Mouse (Mus musculus) neural tube, embryonic 11.5 days (tissue): Measurements from ENCODE around the gene 9230102O04Rik. TPM values are rescaled to one million over a fixed set of nuclear protein-coding genes. Genes with fewer than 3 reads are reported as not detected.

ENCODE experiments used
- ATAC-seq: fragments of 200-750 bp; cut with Nextera tagmentation; 2 replicates; pipeline ENCODE4 v1.8.0; 2017; ENCODE audit warnings: moderate number of reproducible peaks, mild to moderate bottlenecking, moderate TSS enrichment, moderate library complexity; ENCODE audit not compliant: insufficient read depth, low FRiP score, low TSS enrichment
- DNase-seq: peaks from one replicate; pipeline ENCODE4 v3.0.0-alpha.2; 2015; ENCODE audit warnings: low spot score
- H3K27ac ChIP-seq: fragments of 300-500 bp; sonication (generic); 2 replicates; pipeline ENCODE4 v1.5.1; 2014; ENCODE audit warnings: low read depth, mild to moderate bottlenecking, low read length
- H3K27me3 ChIP-seq: fragments of 300-500 bp; sonication (generic); 2 replicates; pipeline ENCODE4 v1.6.1; 2014; ENCODE audit warnings: mild to moderate bottlenecking, low read length, mixed read lengths; ENCODE audit not compliant: control insufficient read depth, insufficient read depth
- H3K36me3 ChIP-seq: fragments of 300-500 bp; sonication (generic); 2 replicates; pipeline ENCODE4 v1.6.1; 2014; ENCODE audit warnings: mild to moderate bottlenecking, low read length, moderate library complexity, mixed read lengths; ENCODE audit not compliant: control insufficient read depth, insufficient read depth
- H3K4me1 ChIP-seq: fragments of 300-500 bp; sonication (generic); 2 replicates; pipeline ENCODE4 v1.6.1; 2014; ENCODE audit warnings: low read length, mixed read lengths; ENCODE audit not compliant: control insufficient read depth, insufficient read depth
- H3K4me2 ChIP-seq: fragments of 300-500 bp; sonication (generic); 2 replicates; pipeline ENCODE4 v1.6.1; 2014; ENCODE audit warnings: low read depth, mild to moderate bottlenecking, moderate library complexity
- H3K4me3 ChIP-seq: fragments of 300-500 bp; sonication (generic); 2 replicates; pipeline ENCODE4 v1.5.1; 2014; ENCODE audit warnings: low read depth, low read length
- H3K9ac ChIP-seq: fragments of 300-500 bp; sonication (generic); 2 replicates; pipeline ENCODE4 v1.6.1; 2014; ENCODE audit warnings: mild to moderate bottlenecking, low read length
- H3K9me3 ChIP-seq: fragments of 300-500 bp; sonication (generic); 2 replicates; pipeline ENCODE4 v1.6.1; 2016; ENCODE audit warnings: low read length; ENCODE audit not compliant: control insufficient read depth
- WGBS: fragments of 180-500 bp; shearing (Covaris S2); extraction: QIAGEN DNeasy Blood & Tissue Kit; methylation state at CpG from one replicate; pipeline ENCODE4 v1.1.7; 2014; 5-methylcytosine and 5-hydroxymethylcytosine counted together
- polyA plus RNA-seq: library from polyadenylated mRNA; unstranded; fragments of >200 nt; fragmentation: Nextera tagmentation; extraction: Ambion mirVana; gene quantifications from 2 replicates; pipeline ENCODE4 v1.2.1, GENCODE M21; 2014

The 9230102O04Rik gene
- polyA plus RNA-seq: not detected in 2 replicates

DNA sequence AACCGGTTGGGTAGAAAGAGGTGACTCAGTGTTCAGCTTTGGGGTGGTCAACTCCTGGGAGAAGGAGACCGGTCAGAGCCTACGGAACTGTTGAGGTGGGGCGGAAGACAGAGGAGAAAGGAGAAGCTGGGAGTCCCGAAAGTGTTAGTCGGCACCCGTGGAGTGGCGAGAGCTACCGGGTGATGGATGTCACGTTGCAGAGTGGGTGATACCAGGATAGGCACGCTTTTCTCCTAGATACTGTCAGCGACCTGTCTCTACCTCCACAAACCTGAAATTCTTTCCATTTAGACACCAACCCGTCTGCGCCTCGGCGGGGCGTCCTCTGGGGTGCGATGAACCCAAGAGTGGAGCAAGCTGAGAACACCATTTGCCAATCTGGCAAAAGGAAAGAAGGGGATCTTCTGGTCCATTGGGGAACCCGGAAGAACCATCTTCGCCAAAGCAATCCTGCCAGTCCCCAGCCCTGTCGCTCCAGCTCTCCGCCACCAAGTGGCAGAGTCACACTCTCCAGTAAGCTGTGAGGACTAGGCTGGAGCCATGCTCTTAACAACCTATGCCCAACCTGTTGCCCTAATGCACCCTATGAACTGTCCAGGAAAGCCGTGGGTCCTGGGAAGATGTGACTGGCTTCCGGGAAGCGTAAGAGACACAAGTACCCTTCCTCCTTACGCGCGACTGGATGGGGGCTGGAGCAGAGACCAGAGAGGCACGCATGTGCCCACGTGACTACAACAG lies at the start of gene 9230102O04Rik:
Gene 9230102O04Rik, minus strand, starts transcription at position 628 of the 738 bp plus-strand sequence.
- Histone ChIP-seq H3K27ac (no peak within 1 kb of the TSS), H3K4me1 (no peaks in the 10 kb centered on the region), H3K4me2 (no peak within 1 kb of the TSS), H3K4me3 (no peak within 1 kb of the TSS), H3K9ac (no peak within 1 kb of the TSS), H3K27me3 (peaks cover 92% of the 10 kb centered on the region), H3K9me3 (no peaks in the 10 kb centered on the region), H3K36me3 (no peaks in the 10 kb centered on the region)
- peak; percentile 62 for DNase-seq
- under 1% methylated on average over 30 of the region's 30 CpGs for WGBS
- ATAC-seq: no peak

DNA sequence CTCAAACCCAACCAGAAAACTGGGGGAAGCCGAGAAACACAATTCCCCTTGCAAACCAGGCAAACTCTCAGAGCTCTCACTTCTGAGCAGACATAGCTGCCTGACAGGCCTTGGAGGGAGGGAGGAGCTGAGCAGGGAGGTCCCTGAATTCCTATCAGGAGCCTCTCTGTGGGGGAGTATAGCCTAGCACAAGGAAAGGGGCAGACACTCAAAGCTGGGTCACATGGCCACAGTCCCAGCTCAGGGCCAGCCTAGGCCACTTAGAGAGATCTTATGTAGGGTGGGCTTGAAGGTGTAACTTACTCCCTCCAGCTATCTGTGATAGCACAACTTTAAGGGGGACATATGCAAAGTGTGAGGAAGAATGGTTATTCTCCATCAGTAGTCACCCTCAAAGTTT lies 46.6 kb upstream of the 9230102O04Rik start:
- Histone ChIP-seq H3K9me3 (no peaks in the 10 kb centered on the region), H3K9ac (no peak overlapping the region), H3K4me3 (no peak overlapping the region), H3K4me2 (no peak overlapping the region), H3K27ac (no peak overlapping the region), H3K27me3 (no peaks in the 10 kb centered on the region), H3K4me1 (no peaks in the 10 kb centered on the region), H3K36me3 (no peaks in the 10 kb centered on the region)
- WGBS: 0% methylated on average over 1 of the region's 1 CpGs
- DNase-seq (no peak), ATAC-seq (no peak; the same call in 1 of the 2 replicates)

DNA sequence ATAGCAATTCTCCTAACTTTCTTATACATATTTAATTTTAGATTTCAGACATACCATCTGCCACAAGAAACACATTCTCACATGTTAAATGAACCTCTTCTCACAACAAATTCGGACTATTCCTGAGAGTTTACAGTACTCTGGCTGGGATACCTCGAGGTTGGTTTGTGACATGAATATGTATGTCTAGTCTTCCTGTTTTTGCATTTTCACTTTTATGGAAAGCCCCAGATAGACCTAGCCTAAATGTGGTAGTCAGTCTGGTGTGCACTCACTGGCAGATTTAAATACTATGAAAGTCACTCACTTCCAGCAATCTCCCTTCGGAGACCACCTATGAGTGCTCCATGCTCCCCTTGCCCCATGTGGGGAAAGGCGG lies 37.6 kb upstream of the 9230102O04Rik start:
- 0 out of 2 replicates have a peak, but pooled peaks cover 5% of the 10 kb centered on the region for H3K4me1 ChIP-seq
- 77% methylated on average over 4 of the region's 4 CpGs for WGBS
- H3K36me3 ChIP-seq: no peaks in the 10 kb centered on the region
- no peaks in the 10 kb centered on the region for H3K27me3 ChIP-seq
- no peaks in the 10 kb centered on the region for H3K9me3 ChIP-seq
- DNase-seq (no peak), ATAC-seq (no peak)
- no peak overlapping the region for H3K9ac ChIP-seq
- no peak overlapping the region for H3K4me2 ChIP-seq
- no peak overlapping the region for H3K4me3 ChIP-seq
- no peak overlapping the region for H3K27ac ChIP-seq

DNA sequence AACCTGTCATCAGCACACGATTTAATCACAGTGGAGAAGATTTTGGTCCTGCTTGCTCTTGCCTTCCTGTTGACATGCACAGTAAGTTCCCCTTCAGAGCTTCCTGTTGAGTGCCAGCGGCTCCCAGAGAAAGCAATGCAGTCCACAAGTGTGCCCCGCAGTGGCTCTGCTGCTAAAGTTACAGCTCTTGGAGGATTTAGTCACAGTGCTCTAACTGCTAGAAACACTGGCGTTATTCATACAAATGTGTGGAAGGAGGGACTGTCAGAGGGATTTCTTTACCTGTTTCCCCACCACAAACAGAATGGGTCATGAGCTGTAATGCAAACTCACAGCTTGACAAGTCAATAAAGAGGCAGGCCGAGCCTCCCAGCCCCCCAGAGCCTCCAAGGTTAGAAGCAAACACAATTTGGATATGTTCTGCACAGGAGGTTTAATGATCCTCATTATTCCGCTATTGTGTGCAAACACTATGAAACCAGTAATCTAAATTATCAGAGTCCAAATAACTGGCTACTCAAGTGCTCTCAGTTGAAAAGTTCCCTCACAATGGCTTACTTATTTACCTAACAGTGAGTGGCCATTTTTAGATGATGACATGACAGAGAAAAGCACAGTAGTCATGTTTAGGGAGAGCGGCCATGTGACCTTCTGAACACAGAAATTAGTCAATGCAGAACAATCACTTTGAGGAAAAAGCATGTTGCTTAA lies 37.0 kb upstream of the 9230102O04Rik start:
- Histone ChIP-seq H3K4me1 (0 out of 2 replicates have a peak, but pooled peaks cover 5% of the 10 kb centered on the region), H3K9ac (no peak overlapping the region), H3K36me3 (no peaks in the 10 kb centered on the region), H3K9me3 (no peaks in the 10 kb centered on the region), H3K4me2 (no peak overlapping the region), H3K27ac (no peak overlapping the region), H3K4me3 (no peak overlapping the region), H3K27me3 (no peaks in the 10 kb centered on the region)
- WGBS: 53% methylated on average over 7 of the region's 7 CpGs
- no peak for ATAC-seq
- no peak for DNase-seq

DNA sequence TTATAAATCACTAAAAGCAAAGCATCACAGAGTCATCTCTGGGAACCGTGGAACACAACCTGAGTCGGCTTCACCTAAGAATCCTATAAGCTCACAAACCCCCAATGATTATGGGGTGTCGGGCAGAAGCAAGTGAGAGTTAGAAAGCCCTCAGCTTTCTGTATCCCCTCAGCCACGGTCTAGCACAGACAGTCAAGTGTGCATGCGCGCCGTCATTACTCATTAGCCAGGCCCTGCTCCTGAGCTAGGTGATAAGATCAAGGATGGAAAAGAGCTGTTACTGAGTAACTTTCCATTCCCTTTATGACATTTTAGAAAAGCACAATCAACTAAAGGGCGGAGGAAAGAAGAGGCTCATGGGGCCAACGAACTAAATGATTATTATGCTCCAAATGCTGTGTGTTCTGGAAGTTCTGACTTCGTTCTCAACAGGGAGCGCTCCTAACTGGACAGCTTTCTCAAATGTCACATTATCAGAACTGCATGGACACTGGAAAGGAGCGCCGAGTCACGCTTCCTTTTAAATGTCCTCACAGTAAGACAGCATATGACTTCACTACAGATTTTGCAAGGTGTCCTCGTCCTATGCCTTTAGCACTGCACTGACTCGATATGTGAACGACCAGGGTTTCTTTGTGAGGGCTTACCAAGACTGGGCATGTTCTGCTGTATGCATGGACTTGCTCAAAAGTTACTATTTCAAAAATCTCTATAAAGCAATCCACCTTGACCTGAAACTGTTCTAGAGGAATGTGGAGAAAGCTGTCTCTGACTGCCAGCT lies 29.5 kb upstream of the 9230102O04Rik start:
- ATAC-seq (no peak), DNase-seq (no peak)
- no peak overlapping the region for H3K27ac ChIP-seq
- 92% methylated on average over 17 of the region's 17 CpGs for WGBS
- H3K4me2 ChIP-seq: no peak overlapping the region
- no peaks in the 10 kb centered on the region; the same call in 1 of the 2 replicates for H3K36me3 ChIP-seq
- H3K9me3 ChIP-seq: no peaks in the 10 kb centered on the region
- H3K27me3 ChIP-seq: no peaks in the 10 kb centered on the region
- H3K9ac ChIP-seq: no peak overlapping the region
- H3K4me3 ChIP-seq: no peak overlapping the region
- no peaks in the 10 kb centered on the region for H3K4me1 ChIP-seq

DNA sequence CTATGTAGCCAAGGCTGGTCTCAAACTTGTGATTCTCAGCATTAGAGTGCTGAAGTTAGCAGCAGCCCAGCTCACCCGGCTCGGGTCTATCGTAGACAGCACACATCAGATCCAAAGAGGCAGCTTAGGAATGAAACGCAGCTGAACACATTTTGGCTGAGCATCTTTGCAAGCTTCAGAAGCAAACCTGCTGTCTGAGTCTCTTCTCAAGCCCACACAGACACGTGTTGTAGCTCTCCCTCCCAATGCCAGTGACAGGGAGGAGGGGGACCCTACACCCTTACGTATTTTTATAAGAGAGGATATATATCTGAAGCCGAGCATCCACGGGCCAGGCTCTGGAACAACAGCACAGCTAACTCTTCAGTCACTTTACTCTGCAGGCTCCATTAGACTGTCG lies 28.3 kb upstream of the 9230102O04Rik start:
- WGBS: 88% methylated on average over 9 of the region's 9 CpGs
- Histone ChIP-seq H3K27ac (no peak overlapping the region), H3K27me3 (no peaks in the 10 kb centered on the region), H3K9ac (no peak overlapping the region), H3K4me1 (no peaks in the 10 kb centered on the region), H3K9me3 (no peaks in the 10 kb centered on the region), H3K4me3 (no peak overlapping the region), H3K36me3 (no peaks in the 10 kb centered on the region; the same call in 1 of the 2 replicates), H3K4me2 (no peak overlapping the region)
- DNase-seq: no peak
- ATAC-seq: no peak

DNA sequence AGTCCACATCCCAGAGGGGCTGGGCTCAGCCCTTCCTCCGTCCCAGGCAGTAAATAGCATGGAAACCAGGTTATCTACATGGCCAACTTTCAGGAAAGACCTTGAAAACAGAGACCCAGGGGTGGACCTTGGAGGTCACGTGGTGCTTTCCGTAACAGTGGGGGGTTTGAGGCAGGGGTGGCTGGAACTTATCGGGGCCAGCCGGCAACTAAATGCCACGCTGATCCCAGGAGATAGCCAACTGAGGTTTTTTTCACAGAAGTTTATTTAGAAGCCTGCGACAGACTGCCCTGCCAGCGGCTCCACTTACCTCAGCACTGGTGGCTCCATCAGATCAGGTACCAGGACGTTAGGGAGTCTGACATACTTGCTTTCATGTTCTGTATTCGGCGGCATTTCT lies 16.7 kb upstream of the 9230102O04Rik start:
- Histone ChIP-seq H3K27ac (no peak overlapping the region), H3K4me2 (peak overlapping the region; percentile 14; the same call in 1 of the 2 replicates), H3K9me3 (no peaks in the 10 kb centered on the region), H3K4me1 (no peaks in the 10 kb centered on the region), H3K27me3 (0 out of 2 replicates have a peak, but pooled peaks cover 2% of the 10 kb centered on the region), H3K4me3 (no peak overlapping the region), H3K9ac (no peak overlapping the region), H3K36me3 (no peaks in the 10 kb centered on the region)
- DNase-seq: no peak
- no peak for ATAC-seq
- WGBS: 10% methylated on average over 11 of the region's 11 CpGs

DNA sequence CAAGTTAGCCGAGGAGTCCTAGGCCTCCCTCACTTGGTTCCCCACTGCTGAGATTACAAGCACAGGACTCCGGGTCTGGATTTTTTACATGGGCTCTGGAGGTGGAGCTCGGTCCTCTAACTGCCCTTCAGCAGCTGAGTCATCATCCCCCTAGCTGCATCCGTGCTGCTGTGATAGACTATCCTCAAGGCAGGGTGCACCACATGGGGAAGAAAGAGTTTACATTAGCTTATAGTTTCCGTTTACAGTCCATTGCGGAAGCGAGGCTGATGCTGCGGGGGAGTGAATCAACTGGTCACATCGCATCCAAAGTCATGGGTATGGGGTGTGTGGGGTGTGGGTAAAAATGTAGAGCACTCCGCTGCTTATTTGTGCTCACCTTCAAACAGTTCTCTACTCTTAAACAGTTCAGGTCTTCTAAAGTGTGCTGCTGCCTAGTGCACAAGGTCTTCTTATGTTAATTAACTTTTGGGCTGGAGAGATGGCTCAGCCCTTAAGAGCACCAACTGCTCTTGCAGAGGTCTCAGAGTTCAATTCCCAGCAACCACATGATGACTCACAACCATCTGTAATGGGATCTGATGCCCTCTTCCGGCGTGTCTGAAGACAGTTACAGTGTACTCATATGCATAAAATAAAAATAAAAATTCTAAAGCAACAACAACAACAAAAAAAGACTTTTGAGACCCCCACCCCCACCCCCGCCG lies 14.7 kb upstream of the 9230102O04Rik start:
- Histone ChIP-seq H3K27ac (no peak overlapping the region), H3K4me3 (no peak overlapping the region), H3K9ac (no peak overlapping the region), H3K9me3 (no peaks in the 10 kb centered on the region), H3K36me3 (no peaks in the 10 kb centered on the region), H3K4me2 (no peak overlapping the region), H3K27me3 (peaks cover 6% of the 10 kb centered on the region; the same call in 1 of the 2 replicates), H3K4me1 (no peaks in the 10 kb centered on the region)
- DNase-seq: no peak
- WGBS: 54% methylated on average over 14 of the region's 14 CpGs
- ATAC-seq: no peak
